Mouse (Mus musculus) adrenal gland, postnatal 25 days (tissue): ENCODE measurements around the gene Anxa6. TPM values are rescaled to one million over a fixed set of nuclear protein-coding genes. Genes with fewer than 3 reads are reported as not detected.

Experiments used
- DNase-seq: peaks from one replicate; pipeline ENCODE4 v3.0.0; 2021; ENCODE audit warnings: mixed read lengths
- long read RNA-seq: library from polyadenylated mRNA; stranded (forward); transcript quantifications from one replicate; pipeline ENCODE4 v2.0.0, GENCODE M21; 2021
- total RNA-seq: library from RNA; stranded (reverse); gene quantifications from 2 replicates; pipeline ENCODE4 v1.2.3, GENCODE M21; 2021

The Anxa6 gene
- 94.6 and 115 TPM in 2 replicates for total RNA-seq
- long read RNA-seq, transcript Anxa6-201 (25 exons, 2,471 nt) = minor isoform, 65 of 251 reads
- long read RNA-seq, transcript Anxa6-202 (26 exons, 2,489 nt) = major isoform, 156 of 251 reads
- long read RNA-seq, partial matches to known transcripts = 20 of 251 reads
- long read RNA-seq, other reads (novel, unspliced or antisense) = 6 of 251 reads

- peak; percentile 90 for DNase-seq
These were observed at the start of gene Anxa6 for GRCm38 (mm10) chr11:55033040-55033660. Gene Anxa6, minus strand, starts transcription at chr11:55033445.

DNA sequence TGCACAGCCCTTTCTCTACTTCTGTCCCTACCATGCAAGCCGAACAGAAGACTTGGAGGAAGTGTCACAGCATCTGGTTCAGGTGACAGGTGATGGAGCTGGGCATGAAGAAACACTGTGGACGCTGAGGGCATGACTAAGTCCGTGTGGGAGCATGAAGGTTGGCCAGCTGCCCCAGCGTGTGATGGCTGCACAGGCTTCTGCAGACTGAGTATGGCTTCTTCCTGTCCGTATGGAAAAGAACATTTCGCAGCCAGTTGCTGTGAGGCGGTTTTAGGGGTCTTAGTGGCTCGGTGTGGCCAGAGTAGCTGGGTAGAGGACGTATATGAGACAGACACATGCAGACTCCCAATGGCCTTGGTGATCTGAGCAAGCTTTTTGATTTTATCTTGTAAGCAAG, 48.0 kb upstream of the Anxa6 start:
- peak; percentile 43 for DNase-seq

GRCm38 (mm10) chr11:55079180-55079579, 45.9 kb upstream of the Anxa6 start:
- no peak for DNase-seq

DNA sequence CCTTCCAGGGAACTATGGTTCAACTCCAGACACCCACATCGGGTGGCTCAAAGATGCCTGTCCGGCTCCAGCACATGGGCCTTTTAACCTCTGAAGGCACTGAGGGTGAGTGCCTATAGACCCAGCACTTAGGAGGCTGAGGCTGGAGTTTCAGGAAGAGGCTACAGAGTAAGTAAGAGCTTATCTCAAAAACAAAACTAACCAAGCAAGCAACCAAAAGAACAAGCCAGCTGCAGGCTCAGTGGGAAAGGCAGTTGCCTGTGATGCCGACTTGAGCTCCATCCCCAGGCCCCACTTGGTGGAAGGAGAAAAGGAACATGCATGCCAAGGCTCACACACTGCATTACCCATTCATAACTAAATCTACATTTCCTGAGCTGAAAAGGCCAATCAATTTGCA, 45.3 kb upstream of the Anxa6 start:
- DNase-seq = no peak

DNA sequence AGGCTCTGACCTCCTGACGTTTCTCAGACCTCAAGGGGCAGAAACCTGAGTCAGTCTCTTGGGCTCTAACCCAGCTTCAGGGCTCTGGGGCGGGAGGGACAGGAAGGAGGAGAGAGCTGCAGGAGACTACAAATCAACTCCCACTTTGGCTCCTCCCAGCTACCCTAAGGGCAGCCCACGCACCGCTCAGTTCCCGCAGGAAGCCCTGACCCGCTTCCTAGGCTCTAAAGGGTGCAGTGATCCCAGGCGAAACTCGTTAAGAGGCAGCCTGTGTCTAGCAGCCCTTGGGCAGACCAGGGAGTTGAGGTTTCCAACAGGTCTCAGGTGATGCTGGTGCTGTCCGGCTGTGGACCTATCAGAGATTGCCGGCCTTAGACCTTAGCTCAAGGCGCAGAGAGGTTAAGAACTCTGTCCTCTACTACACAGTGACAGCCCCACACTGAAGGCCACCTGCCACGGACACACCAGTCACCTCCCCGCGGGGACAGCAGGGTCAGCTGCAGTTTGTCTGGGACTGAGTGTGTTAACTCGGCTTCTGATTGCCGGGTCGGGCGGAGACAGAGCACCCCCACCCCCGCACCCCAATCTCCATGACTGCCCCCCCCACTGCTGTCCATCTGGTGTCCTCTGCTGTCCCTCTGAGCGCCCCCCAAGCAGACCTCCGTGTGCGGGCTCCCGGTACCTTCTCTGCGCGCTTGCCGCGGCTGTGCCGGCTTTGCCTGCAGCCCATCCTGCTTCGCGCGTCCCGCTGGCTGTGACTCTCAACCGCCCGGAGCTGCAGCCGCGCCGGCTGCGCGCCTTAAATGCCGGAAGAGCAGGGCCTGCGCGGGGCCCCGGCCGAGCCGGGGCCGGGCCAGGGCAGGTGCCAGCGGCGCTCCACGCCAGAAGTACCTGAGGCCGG, 44.3 kb upstream of the Anxa6 start, which contains the start of gene Ccdc69:
Gene Ccdc69, minus strand, starts transcription at position 801 of the 901 bp plus-strand sequence.
- peak; percentile 70 for DNase-seq

DNA sequence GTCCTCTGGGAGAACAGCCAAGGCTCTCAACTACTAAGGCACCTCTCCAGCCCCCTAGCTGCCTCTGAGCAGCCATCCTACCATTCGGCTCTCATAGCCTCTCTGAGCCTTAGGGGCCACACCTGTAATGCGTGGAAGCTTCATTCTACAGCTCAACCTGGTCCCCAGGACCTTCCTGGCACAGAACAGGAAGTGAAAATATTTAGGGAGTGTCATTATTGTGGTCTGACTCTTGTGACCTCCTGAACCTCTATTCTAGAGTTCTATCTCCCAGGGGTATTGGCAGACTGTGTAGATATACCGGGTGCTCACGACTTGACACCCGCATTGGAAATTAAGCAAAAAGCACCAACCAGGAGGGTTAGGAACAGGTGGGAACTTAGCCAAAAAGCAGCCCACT, 43.0 kb upstream of the Anxa6 start:
- no peak for DNase-seq

GRCm38 (mm10) chr11:55075602-55076001, 42.4 kb upstream of the Anxa6 start:
- DNase-seq = peak; percentile 49

GRCm38 (mm10) chr11:55073191-55073590, 39.9 kb upstream of the Anxa6 start:
- DNase-seq = no peak

DNA sequence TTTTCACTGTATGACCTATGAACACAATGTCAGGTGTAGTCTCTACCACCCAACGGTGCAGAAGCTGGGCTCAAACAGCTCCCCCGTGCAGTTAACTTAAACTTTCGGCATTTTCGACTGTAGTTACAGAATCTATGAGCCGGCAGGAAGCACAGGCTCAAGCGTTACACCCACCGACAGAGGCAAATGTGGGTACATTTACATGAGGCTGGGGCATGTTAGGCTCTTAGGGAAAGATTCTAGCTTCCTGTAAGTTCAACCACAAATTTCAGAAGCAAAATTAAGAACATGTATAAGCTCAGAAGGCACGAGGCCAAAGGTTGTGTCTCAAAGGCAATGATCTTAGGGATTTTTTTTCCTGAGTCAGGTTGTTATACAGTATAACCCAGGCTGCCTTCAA, 39.2 kb upstream of the Anxa6 start:
- DNase-seq = no peak

- no peak for DNase-seq
These were observed 38.1 kb upstream of the Anxa6 start for GRCm38 (mm10) chr11:55071344-55071743.

DNA sequence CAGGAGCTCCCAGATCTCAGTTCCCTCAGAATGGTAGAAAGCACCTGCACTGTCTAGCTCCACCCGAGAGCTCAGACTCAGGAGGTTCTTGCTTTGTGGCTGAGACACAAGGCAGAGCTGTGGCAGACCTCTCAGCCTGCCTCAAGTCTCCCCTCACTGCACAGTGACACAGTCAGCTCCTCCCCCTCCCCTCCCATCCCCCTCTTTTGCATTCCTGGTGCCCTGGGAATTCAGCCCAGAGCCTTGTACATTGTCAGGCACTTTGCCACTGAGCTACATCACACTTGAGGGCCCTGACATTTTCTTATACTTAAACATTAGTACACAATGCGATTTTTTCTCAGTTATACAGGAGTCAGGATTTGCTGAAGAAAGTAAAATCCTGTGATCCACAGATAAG, 35.8 kb upstream of the Anxa6 start:
- DNase-seq = no peak

GRCm38 (mm10) chr11:55066921-55067320, 33.7 kb upstream of the Anxa6 start:
- no peak for DNase-seq

GRCm38 (mm10) chr11:55062856-55063255, 29.6 kb upstream of the Anxa6 start:
- peak; percentile 27 for DNase-seq

GRCm38 (mm10) chr11:55060802-55061201, 27.6 kb upstream of the Anxa6 start:
- no peak for DNase-seq

GRCm38 (mm10) chr11:55057511-55057910, 24.3 kb upstream of the Anxa6 start:
- no peak for DNase-seq

- peak; percentile 28 for DNase-seq
These were observed 17.7 kb upstream of the Anxa6 start for GRCm38 (mm10) chr11:55050837-55051510.

GRCm38 (mm10) chr11:55046600-55046999, 13.4 kb upstream of the Anxa6 start:
- peak; percentile 78 for DNase-seq

GRCm38 (mm10) chr11:55041348-55041747, 8.1 kb upstream of the Anxa6 start:
- no peak for DNase-seq

GRCm38 (mm10) chr11:55039591-55039990, 6.3 kb upstream of the Anxa6 start:
- DNase-seq = peak; percentile 88

GRCm38 (mm10) chr11:55036601-55037000, 3.4 kb upstream of the Anxa6 start:
- DNase-seq = no peak

DNA sequence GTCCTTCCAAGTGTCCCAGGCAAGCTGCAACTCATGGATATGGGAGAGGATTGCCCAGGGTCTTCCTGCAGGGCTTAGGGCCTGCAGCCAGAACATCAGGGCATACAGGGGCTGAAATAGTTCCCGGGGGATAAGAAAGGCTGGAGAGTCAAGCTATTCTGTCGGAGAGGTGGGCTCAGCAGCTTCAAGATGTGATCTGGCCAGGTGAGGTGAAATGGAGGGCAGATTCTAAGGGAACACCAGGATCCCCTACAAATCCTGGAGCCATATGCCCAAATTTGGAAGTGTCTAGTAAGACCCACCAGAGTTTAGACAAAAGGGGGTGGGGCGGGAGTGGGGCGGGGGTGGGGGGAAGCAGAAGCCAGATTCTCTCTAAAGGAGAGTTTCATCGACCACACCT, 959 bp downstream of the Anxa6 start:
- no peak for DNase-seq

DNA sequence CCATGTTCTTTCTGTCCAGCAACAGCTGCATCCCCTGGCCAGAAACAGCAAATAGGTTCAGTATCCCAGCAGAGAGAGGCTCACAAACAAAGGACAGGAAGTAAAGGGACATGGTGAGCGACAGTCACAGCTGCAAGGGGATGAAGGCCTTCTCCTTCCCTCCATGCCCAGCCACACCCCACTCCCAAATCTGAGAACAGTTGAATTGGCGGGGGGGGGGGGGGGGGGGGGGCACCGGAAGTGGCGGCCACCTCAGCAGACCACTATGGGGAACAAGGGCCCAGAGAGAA, 1.3 kb downstream of the Anxa6 start:
- DNase-seq = no peak
